Mouse (Mus musculus) brain, embryonic 14.5 days (tissue): ENCODE data around the gene Ltbp1.

Experiments
- CTCF ChIP-seq: fragments of 200-500 bp; IDR thresholded peaks from 2 replicates; pipeline ENCODE4 v1.5.1; 2012; ENCODE audit warnings: inconsistent platforms, mild to moderate bottlenecking, moderate library complexity, borderline replicate concordance; ENCODE audit not compliant: insufficient read depth, insufficient read length; ENCODE audit errors: extremely low read depth
- POLR2A ChIP-seq: fragments of 200-500 bp; IDR thresholded peaks from 2 replicates; pipeline ENCODE4 v1.6.1; 2012; ENCODE audit warnings: mild to moderate bottlenecking, inconsistent platforms, borderline replicate concordance; ENCODE audit not compliant: poor library complexity, insufficient read depth, insufficient read length, severe bottlenecking; ENCODE audit errors: extremely low read depth

DNA sequence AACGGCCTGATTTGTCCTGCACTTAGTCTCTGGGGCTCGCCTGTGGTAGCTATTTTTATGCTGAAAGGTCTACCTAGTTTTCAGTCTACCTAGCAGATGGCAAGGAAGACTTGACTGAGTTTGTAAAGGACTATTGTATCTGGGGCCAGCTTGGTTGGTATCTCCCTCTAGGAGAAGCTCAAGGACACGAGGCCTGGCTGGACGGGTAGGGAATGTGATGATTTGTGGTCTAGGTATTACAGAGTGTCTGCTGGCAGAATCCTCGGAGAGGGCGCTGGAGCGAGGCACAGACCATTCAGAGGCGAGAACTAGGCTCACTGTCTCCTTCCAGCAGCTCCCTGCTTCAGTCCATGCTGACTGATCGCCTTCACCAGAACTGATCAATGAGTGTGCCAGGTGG is 146.4 kb downstream of the Ltbp1 start:
- TF ChIP-seq CTCF (no peak), POLR2A (no peak)
